Mouse (Mus musculus) liver, embryonic 14.5 days (tissue): Measurements from ENCODE around the gene Clns1a. TPM values are rescaled to one million over a fixed set of nuclear protein-coding genes. Genes with fewer than 3 reads are reported as not detected.

ENCODE experiments used
- ATAC-seq: fragments of 200-750 bp; cut with Nextera tagmentation; 2 replicates; pipeline ENCODE4 v1.8.0; 2017; ENCODE audit warnings: moderate number of reproducible peaks, mild to moderate bottlenecking, moderate library complexity; ENCODE audit not compliant: insufficient read depth
- DNase-seq, 3 experiments: peaks; one replicate each; pipeline ENCODE4 v3.0.0-alpha.2; 2012 to 2013; ENCODE audit warnings: low read depth in 3 of 3, low spot score in 3 of 3
- H3K27ac ChIP-seq: fragments of 300-500 bp; sonication (generic); 2 replicates; pipeline ENCODE4 v1.5.1; 2014; ENCODE audit warnings: moderate library complexity, mild to moderate bottlenecking, control low read depth, inconsistent platforms
- H3K27me3 ChIP-seq: fragments of 300-500 bp; sonication (generic); 2 replicates; pipeline ENCODE4 v1.6.1; 2014; ENCODE audit warnings: mild to moderate bottlenecking, low read length, moderate library complexity; ENCODE audit not compliant: control insufficient read depth, insufficient read depth
- H3K36me3 ChIP-seq: fragments of 300-500 bp; sonication (generic); replicated peaks from 2 replicates; pipeline ENCODE4 v1.6.1; 2014; ENCODE audit warnings: low read depth; ENCODE audit not compliant: control insufficient read depth, insufficient read depth
- H3K4me1 ChIP-seq, 2 experiments: fragments of 200-500 bp in 1 of 2; fragments of 300-500 bp in 1 of 2; sonication (generic) in 1 of 2; replicated peaks; 2 replicates each; pipeline ENCODE4 v1.6.1; 2012 to 2014; ENCODE audit warnings: antibody characterized with exemption in 1 of 2, inconsistent platforms in 1 of 2, low read length in 1 of 2; ENCODE audit not compliant: control insufficient read depth in 2 of 2, insufficient read depth in 2 of 2
- H3K4me2 ChIP-seq: fragments of 300-500 bp; sonication (generic); 2 replicates; pipeline ENCODE4 v1.6.1; 2014; ENCODE audit warnings: low read depth, mild to moderate bottlenecking, control low read depth, moderate library complexity
- H3K4me3 ChIP-seq, 2 experiments: fragments of 200-500 bp in 1 of 2; fragments of 300-500 bp in 1 of 2; sonication (generic) in 1 of 2; 2 replicates each; pipeline ENCODE4 v1.5.1; 2012 to 2014; ENCODE audit warnings: low read depth in 2 of 2, low read length in 2 of 2, mild to moderate bottlenecking in 2 of 2, control low read depth in 1 of 2, inconsistent platforms in 1 of 2, moderate library complexity in 1 of 2; ENCODE audit not compliant: insufficient read depth in 1 of 2
- H3K9ac ChIP-seq: fragments of 300-500 bp; sonication (generic); replicated peaks from 2 replicates; pipeline ENCODE4 v1.6.1; 2014; ENCODE audit warnings: mild to moderate bottlenecking, control low read depth, moderate library complexity
- H3K9me3 ChIP-seq: fragments of 300-500 bp; sonication (generic); 2 replicates; pipeline ENCODE4 v1.6.1; 2016; ENCODE audit warnings: low read length, mixed read lengths; ENCODE audit not compliant: control insufficient read depth
- CTCF ChIP-seq: IDR thresholded peaks from 2 replicates; pipeline ENCODE4 v1.5.1; 2016; ENCODE audit warnings: antibody characterized with exemption, low read depth, control low read depth
- EP300 ChIP-seq: IDR thresholded peaks from 2 replicates; pipeline ENCODE4 v1.6.1; 2016; ENCODE audit warnings: antibody characterized with exemption, low read depth
- WGBS: fragments of 180-500 bp; shearing (Covaris S2); extraction: QIAGEN DNeasy Blood & Tissue Kit; methylation state at CpG from one replicate; pipeline ENCODE4 v1.1.7; 2014; ENCODE audit not compliant: insufficient replicate concordance; 5-methylcytosine and 5-hydroxymethylcytosine counted together
- polyA plus RNA-seq, 2 experiments: library from polyadenylated mRNA; depleted of rRNA in 1 of 2; stranded (reverse) in 1 of 2; unstranded in 1 of 2; fragments of >200 nt; fragmentation: Nextera tagmentation in 1 of 2; extraction: Ambion mirVana in 1 of 2; gene quantifications; 2 replicates each; pipeline versions ENCODE4 v1.2.1 to v1.2.3; 2012 to 2014

The Clns1a gene
- polyA plus RNA-seq, 2 experiments, result 36.5 to 65.4 TPM

- H3K27me3 ChIP-seq, result no peaks in the 10 kb centered on the region
- no peaks in the 10 kb centered on the region for H3K9me3 ChIP-seq
- no peak for TF ChIP-seq CTCF
- TF ChIP-seq EP300, result no peak
- DNase-seq (no peak), ATAC-seq (no peak)
- H3K4me1 ChIP-seq, result peaks cover 0 to 11% of the 10 kb centered on the region in 2 experiments; a peak in 3 of 4 replicates
- no peak overlapping the region for H3K27ac ChIP-seq
- no peak overlapping the region for H3K4me2 ChIP-seq
- 48% methylated on average over 21 of the region's 21 CpGs for WGBS
- no peaks in the 10 kb centered on the region for H3K36me3 ChIP-seq
- no peak overlapping the region for H3K4me3 ChIP-seq
- H3K9ac ChIP-seq, result no peak overlapping the region
These were observed 68.9 kb downstream of the Clns1a start for GRCm38 (mm10) chr7:97765181-97765962.

GRCm38 (mm10) chr7:97765963-97766347, 69.5 kb downstream of the Clns1a start:
- WGBS, result 71% methylated on average over 5 of the region's 5 CpGs
- H3K9ac ChIP-seq, result no peak overlapping the region
- H3K9me3 ChIP-seq, result no peaks in the 10 kb centered on the region
- DNase-seq (no peak), ATAC-seq (no peak)
- TF ChIP-seq EP300 (no peak), CTCF (no peak)
- no peak overlapping the region for H3K4me2 ChIP-seq
- no peaks in the 10 kb centered on the region for H3K27me3 ChIP-seq
- no peak overlapping the region for H3K27ac ChIP-seq
- H3K36me3 ChIP-seq, result no peaks in the 10 kb centered on the region
- peaks cover 0 to 11% of the 10 kb centered on the region in 2 experiments; a peak in 3 of 4 replicates for H3K4me1 ChIP-seq
- no peak overlapping the region for H3K4me3 ChIP-seq

- no peak for ATAC-seq
- Histone ChIP-seq H3K27ac (no peak overlapping the region), H3K27me3 (no peaks in the 10 kb centered on the region), H3K9me3 (no peaks in the 10 kb centered on the region), H3K9ac (no peak overlapping the region), H3K4me2 (no peak overlapping the region), H3K4me3 (no peak overlapping the region), H3K36me3 (no peaks in the 10 kb centered on the region), H3K4me1 (peaks cover 0 to 11% of the 10 kb centered on the region in 2 experiments; a peak in 3 of 4 replicates)
- WGBS, result 41% methylated on average over 9 of the region's 9 CpGs
- DNase-seq, result no peak
- TF ChIP-seq CTCF, result no peak
- TF ChIP-seq EP300, result no peak
These were observed 70.2 kb downstream of the Clns1a start for GRCm38 (mm10) chr7:97766406-97767166.

GRCm38 (mm10) chr7:97767841-97768240, 71.4 kb downstream of the Clns1a start:
- DNase-seq, result no peak
- Histone ChIP-seq H3K27me3 (no peaks in the 10 kb centered on the region), H3K9me3 (no peaks in the 10 kb centered on the region), H3K27ac (no peak overlapping the region), H3K4me3 (no peak overlapping the region), H3K4me2 (no peak overlapping the region), H3K36me3 (no peaks in the 10 kb centered on the region), H3K4me1 (peaks cover 0 to 11% of the 10 kb centered on the region in 2 experiments; a peak in 3 of 4 replicates), H3K9ac (no peak overlapping the region)
- TF ChIP-seq EP300 (no peak), CTCF (no peak)
- 62% methylated on average over 8 of the region's 8 CpGs for WGBS
- ATAC-seq, result no peak

- Histone ChIP-seq H3K27ac (no peak overlapping the region), H3K4me1 (peaks cover 0 to 11% of the 10 kb centered on the region in 2 experiments; a peak in 3 of 4 replicates), H3K4me3 (no peak overlapping the region), H3K9me3 (no peaks in the 10 kb centered on the region), H3K27me3 (no peaks in the 10 kb centered on the region), H3K9ac (no peak overlapping the region), H3K4me2 (no peak overlapping the region), H3K36me3 (no peaks in the 10 kb centered on the region)
- TF ChIP-seq EP300 (no peak), CTCF (no peak)
- WGBS, result 50% methylated on average over 4 of the region's 4 CpGs
- DNase-seq (no peak), ATAC-seq (no peak)
These were observed 72.6 kb downstream of the Clns1a start for GRCm38 (mm10) chr7:97769020-97769419.

Other genes starting within 250 kb of the Clns1a start
- gene Kctd14, start 245.3 kb upstream of the Clns1a start, polyA plus RNA-seq (2012; rRNA removed), result 9.5 and 9.6 TPM in 2 replicates
- 7.6 and 9.6 TPM in 2 replicates for gene Kctd14, start 245.3 kb upstream of the Clns1a start, polyA plus RNA-seq (2014; fragmentation: Nextera tagmentation; extraction: Ambion mirVana)
- 25.9 and 26.8 TPM in 2 replicates for gene Ints4, start 215.7 kb upstream of the Clns1a start, polyA plus RNA-seq (2012; rRNA removed)
- 19.1 and 21.8 TPM in 2 replicates for gene Ints4, start 215.7 kb upstream of the Clns1a start, polyA plus RNA-seq (2014; fragmentation: Nextera tagmentation; extraction: Ambion mirVana)
- 7.7 and 9.9 TPM in 2 replicates for gene Aamdc, start 117.1 kb upstream of the Clns1a start, polyA plus RNA-seq (2012; rRNA removed)
- 16.0 and 16.4 TPM in 2 replicates for gene Aamdc, start 117.1 kb upstream of the Clns1a start, polyA plus RNA-seq (2014; fragmentation: Nextera tagmentation; extraction: Ambion mirVana)
- gene Rsf1, start 116.7 kb upstream of the Clns1a start, polyA plus RNA-seq (2012; rRNA removed), result 1.4 and 2.8 TPM in 2 replicates
- gene Rsf1, start 116.7 kb upstream of the Clns1a start, polyA plus RNA-seq (2014; fragmentation: Nextera tagmentation; extraction: Ambion mirVana), result 4.9 and 5.0 TPM in 2 replicates
- 7.1 and 7.4 TPM in 2 replicates for gene Aqp11, start 41.7 kb downstream of the Clns1a start, polyA plus RNA-seq (2012; rRNA removed)
- gene Aqp11, start 41.7 kb downstream of the Clns1a start, polyA plus RNA-seq (2014; fragmentation: Nextera tagmentation; extraction: Ambion mirVana), result 18.5 and 22.3 TPM in 2 replicates
- 3.1 and 4.3 TPM in 2 replicates for gene Pak1, start 91.9 kb downstream of the Clns1a start, polyA plus RNA-seq (2012; rRNA removed)
- gene Pak1, start 91.9 kb downstream of the Clns1a start, polyA plus RNA-seq (2014; fragmentation: Nextera tagmentation; extraction: Ambion mirVana), result 8.2 and 9.0 TPM in 2 replicates
- gene Gdpd4, start 223.3 kb downstream of the Clns1a start, polyA plus RNA-seq (2012; rRNA removed), result not detected in 2 replicates
- gene Gdpd4, start 223.3 kb downstream of the Clns1a start, polyA plus RNA-seq (2014; fragmentation: Nextera tagmentation; extraction: Ambion mirVana), result not detected in 2 replicates